Mouse (Mus musculus): ENCODE data around the gene Eci1. TPM values are rescaled to one million over a fixed set of nuclear protein-coding genes. Genes with fewer than 3 reads are reported as not detected.

Eci1 gene
- polyA plus RNA-seq, 1 experiment from 2014 or later, result 193 TPM

DNA sequence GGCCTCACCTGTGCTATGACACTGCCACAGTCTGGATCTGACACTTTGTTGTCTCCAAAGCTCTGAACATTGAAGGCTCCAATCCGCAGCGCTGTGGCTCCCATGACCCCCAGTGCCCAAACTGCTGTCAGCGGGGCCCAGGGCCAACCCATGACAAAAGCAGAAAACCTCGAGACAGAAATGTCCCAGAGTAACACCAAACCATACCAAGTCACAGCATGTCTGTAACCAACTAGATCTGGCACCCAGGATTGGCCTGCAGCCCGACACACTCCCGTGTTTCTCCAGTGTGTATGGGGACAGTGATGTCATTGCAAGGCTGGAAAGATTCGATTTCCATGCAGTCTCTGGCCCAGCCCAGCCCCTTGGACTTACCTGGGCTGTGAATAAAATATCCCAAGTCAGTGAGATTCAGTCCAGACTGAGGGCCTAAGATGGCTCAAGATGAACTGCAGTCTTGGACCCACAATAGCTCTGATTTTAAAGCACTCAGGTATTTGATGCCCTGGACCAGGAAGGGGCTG lies 16.3 kb downstream of the Eci1 start, which contains the start of gene Dnase1l2:
TSS of gene Dnase1l2 (minus strand) at position 474 of the 524 bp plus-strand sequence.
- H3K9me3 ChIP-seq (ENCODE audit: low read length), result no peaks in the 10 kb centered on the region
- WGBS (ENCODE audit: insufficient replicate concordance), result 79% methylated on average over 7 of the region's 7 CpGs
- H3K4me2 ChIP-seq (ENCODE audit: low read depth, low read length), result no peak within 1 kb of the TSS
- no peaks in the 10 kb centered on the region for H3K4me1 ChIP-seq (ENCODE audit: insufficient read depth)
- no peak within 1 kb of the TSS for H3K27ac ChIP-seq (ENCODE audit: low read depth)
- peaks cover 53% of the 10 kb centered on the region for H3K36me3 ChIP-seq (replicated peaks; ENCODE audit: insufficient read depth, low read length)
- ATAC-seq (no peak), DNase-seq (no peak)
- H3K4me3 ChIP-seq (ENCODE audit: low read depth, low read length), result no peak within 1 kb of the TSS
- no peaks in the 10 kb centered on the region for H3K27me3 ChIP-seq (ENCODE audit: insufficient read depth, low read length)
- TF ChIP-seq CTCF (IDR thresholded peaks at IDR 0.05; ENCODE audit: low read depth) (no peak), EP300 (IDR thresholded peaks at IDR 0.05; ENCODE audit: low read depth) (no peak)
- no peak within 1 kb of the TSS for H3K9ac ChIP-seq (replicated peaks)

DNA sequence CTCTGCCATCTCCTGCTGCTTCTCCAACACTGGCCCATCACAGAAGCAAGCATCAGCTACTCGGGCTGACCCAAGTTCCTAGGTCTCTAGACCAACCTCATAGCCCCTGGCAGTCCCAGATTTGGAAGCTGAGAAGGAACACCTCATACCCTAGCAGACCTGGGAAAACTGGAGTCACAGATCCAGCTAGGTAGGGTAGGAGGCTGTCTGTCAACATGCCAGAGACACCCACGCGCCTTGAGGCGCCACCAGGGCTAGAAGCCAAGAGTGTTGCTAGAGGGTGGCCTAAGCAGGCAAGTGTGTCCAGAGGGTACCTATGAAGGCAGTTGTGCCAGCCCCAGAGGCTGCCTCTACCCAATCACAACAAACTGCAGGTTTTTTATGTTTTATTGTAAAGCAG lies 17.0 kb downstream of the Eci1 start:
- 90% methylated on average over 4 of the region's 4 CpGs for whole genome bisulfite sequencing (ENCODE audit: insufficient replicate concordance)

DNA sequence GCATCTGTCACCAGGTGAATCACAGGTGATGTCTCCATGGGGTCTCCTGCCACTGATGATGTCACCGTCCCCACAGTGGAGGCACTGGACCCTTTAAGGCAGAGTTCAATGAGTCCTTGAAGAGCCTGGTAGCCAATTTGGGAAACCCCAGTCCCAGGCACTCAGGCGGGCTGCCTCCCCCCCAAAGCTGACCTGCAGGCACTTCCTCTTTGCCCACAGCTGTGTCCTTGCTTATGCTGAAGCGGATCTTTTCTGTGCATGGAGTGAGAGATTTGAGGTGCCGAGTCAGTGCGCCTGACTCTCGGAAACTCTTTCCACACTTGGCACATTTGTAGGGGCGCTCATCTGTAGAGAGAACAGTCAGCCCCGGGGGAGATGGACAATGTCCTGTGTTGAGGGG lies 20.1 kb downstream of the Eci1 start:
- Histone ChIP-seq H3K9ac (replicated peaks) (no peak overlapping the region), H3K9me3 (ENCODE audit: low read length) (no peaks in the 10 kb centered on the region), H3K27me3 (ENCODE audit: insufficient read depth, low read length) (no peaks in the 10 kb centered on the region), H3K36me3 (replicated peaks; ENCODE audit: insufficient read depth, low read length) (peaks cover 65% of the 10 kb centered on the region), H3K4me1 (ENCODE audit: insufficient read depth) (no peaks in the 10 kb centered on the region), H3K27ac (ENCODE audit: low read depth) (no peak overlapping the region), H3K4me2 (ENCODE audit: low read depth, low read length) (no peak overlapping the region), H3K4me3 (ENCODE audit: low read depth, low read length) (no peak overlapping the region)
- DNase-seq (no peak), ATAC-seq (no peak)
- TF ChIP-seq CTCF (IDR thresholded peaks at IDR 0.05; ENCODE audit: low read depth) (no peak), EP300 (IDR thresholded peaks at IDR 0.05; ENCODE audit: low read depth) (no peak)
- 77% methylated on average over 8 of the region's 8 CpGs for WGBS (ENCODE audit: insufficient replicate concordance)

More for the DNA sequence above, 17.0 kb downstream of the Eci1 start:
- H3K4me1 ChIP-seq (ENCODE audit: insufficient read depth), result no peaks in the 10 kb centered on the region
- H3K27ac ChIP-seq (ENCODE audit: low read depth), result no peak overlapping the region
- H3K4me2 ChIP-seq (ENCODE audit: low read depth, low read length), result no peak overlapping the region
- ATAC-seq, result no peak
- H3K27me3 ChIP-seq (ENCODE audit: insufficient read depth, low read length), result no peaks in the 10 kb centered on the region
- no peak overlapping the region for H3K9ac ChIP-seq (replicated peaks)
- no peak overlapping the region for H3K4me3 ChIP-seq (ENCODE audit: low read depth, low read length)
- H3K36me3 ChIP-seq (replicated peaks; ENCODE audit: insufficient read depth, low read length), result peaks cover 54% of the 10 kb centered on the region
- no peak for TF ChIP-seq EP300 (IDR thresholded peaks at IDR 0.05; ENCODE audit: low read depth)
- TF ChIP-seq CTCF (IDR thresholded peaks at IDR 0.05; ENCODE audit: low read depth), result no peak
- no peaks in the 10 kb centered on the region for H3K9me3 ChIP-seq (ENCODE audit: low read length)
- no peak for DNase-seq

- Histone ChIP-seq H3K4me2 (ENCODE audit: low read depth, low read length) (no peak overlapping the region), H3K9me3 (ENCODE audit: low read length) (no peaks in the 10 kb centered on the region), H3K4me3 (ENCODE audit: low read depth, low read length) (no peak overlapping the region), H3K4me1 (ENCODE audit: insufficient read depth) (peaks cover 13% of the 10 kb centered on the region), H3K36me3 (replicated peaks; ENCODE audit: insufficient read depth, low read length) (peaks cover 54% of the 10 kb centered on the region), H3K27me3 (ENCODE audit: insufficient read depth, low read length) (no peaks in the 10 kb centered on the region), H3K9ac (replicated peaks) (no peak overlapping the region), H3K27ac (ENCODE audit: low read depth) (no peak overlapping the region)
- DNase-seq (no peak), ATAC-seq (no peak)
- TF ChIP-seq EP300 (IDR thresholded peaks at IDR 0.05; ENCODE audit: low read depth) (no peak), CTCF (IDR thresholded peaks at IDR 0.05; ENCODE audit: low read depth) (no peak)
- WGBS (ENCODE audit: insufficient replicate concordance), result 84% methylated on average over 6 of the region's 6 CpGs
Measured at GRCm38 (mm10) chr17:24449507-24449906, 23.1 kb downstream of the Eci1 start.

GRCm38 (mm10) chr17:24451220-24451619 lies 24.8 kb downstream of the Eci1 start:
- H3K9ac ChIP-seq (replicated peaks), result no peak overlapping the region
- peaks cover 38% of the 10 kb centered on the region for H3K36me3 ChIP-seq (replicated peaks; ENCODE audit: insufficient read depth, low read length)
- no peak for DNase-seq
- H3K27me3 ChIP-seq (ENCODE audit: insufficient read depth, low read length), result no peaks in the 10 kb centered on the region
- H3K4me2 ChIP-seq (ENCODE audit: low read depth, low read length), result no peak overlapping the region
- 92% methylated on average over 6 of the region's 6 CpGs for WGBS (ENCODE audit: insufficient replicate concordance)
- peaks cover 16% of the 10 kb centered on the region for H3K4me1 ChIP-seq (ENCODE audit: insufficient read depth)
- ATAC-seq, result no peak
- TF ChIP-seq CTCF (IDR thresholded peaks at IDR 0.05; ENCODE audit: low read depth), result no peak
- TF ChIP-seq EP300 (IDR thresholded peaks at IDR 0.05; ENCODE audit: low read depth), result no peak
- no peak overlapping the region for H3K4me3 ChIP-seq (ENCODE audit: low read depth, low read length)
- H3K27ac ChIP-seq (ENCODE audit: low read depth), result no peak overlapping the region
- H3K9me3 ChIP-seq (ENCODE audit: low read length), result no peaks in the 10 kb centered on the region

- Histone ChIP-seq H3K27ac (ENCODE audit: low read depth) (peak overlapping the region; percentile 99; the same call in 1 of the 2 replicates), H3K4me3 (ENCODE audit: low read depth, low read length) (no peak overlapping the region), H3K9me3 (ENCODE audit: low read length) (no peaks in the 10 kb centered on the region), H3K9ac (replicated peaks) (no peak overlapping the region), H3K4me2 (ENCODE audit: low read depth, low read length) (peak overlapping the region; percentile 83), H3K36me3 (replicated peaks; ENCODE audit: insufficient read depth, low read length) (peaks cover 22% of the 10 kb centered on the region), H3K27me3 (ENCODE audit: insufficient read depth, low read length) (no peaks in the 10 kb centered on the region), H3K4me1 (ENCODE audit: insufficient read depth) (peaks cover 16% of the 10 kb centered on the region)
- DNase-seq, result no peak
- 53% methylated on average over 2 of the region's 2 CpGs for WGBS (ENCODE audit: insufficient replicate concordance)
- no peak for TF ChIP-seq CTCF (IDR thresholded peaks at IDR 0.05; ENCODE audit: low read depth)
- no peak for TF ChIP-seq EP300 (IDR thresholded peaks at IDR 0.05; ENCODE audit: low read depth)
- no peak for ATAC-seq
Measured at GRCm38 (mm10) chr17:24453372-24453771, 26.9 kb downstream of the Eci1 start.
